Mouse (Mus musculus) bone marrow, adult 2 months (tissue): ENCODE data around the gene Cbfa2t2. TPM values are rescaled to one million over a fixed set of nuclear protein-coding genes. Genes with fewer than 3 reads are reported as not detected.

ENCODE experiments used
- H3K27ac ChIP-seq: fragments of 200-500 bp; 2 replicates; pipeline ENCODE4 v1.5.1; 2012; ENCODE audit warnings: low read depth, mild to moderate bottlenecking, control low read depth, inconsistent platforms, low read length; ENCODE audit not compliant: control insufficient read depth, poor library complexity, insufficient read depth
- H3K4me1 ChIP-seq: fragments of 200-500 bp; 2 replicates; pipeline ENCODE4 v1.6.1; 2011; ENCODE audit warnings: low read length; ENCODE audit not compliant: control insufficient read depth, insufficient read depth
- H3K4me3 ChIP-seq: fragments of 200-500 bp; replicated peaks from 2 replicates; pipeline ENCODE3; 2011; ENCODE audit warnings: mild to moderate bottlenecking, low read depth, low read length, control low read depth; ENCODE audit not compliant: control insufficient read depth
- CTCF ChIP-seq: fragments of 200-500 bp; IDR thresholded peaks from 2 replicates; pipeline ENCODE4 v1.5.1; 2011; ENCODE audit warnings: low read length, control low read depth; ENCODE audit not compliant: control insufficient read depth, insufficient read depth
- POLR2A ChIP-seq: fragments of 200-500 bp; IDR thresholded peaks from 2 replicates; pipeline ENCODE4 v1.6.1; 2011; ENCODE audit warnings: low read depth, mild to moderate bottlenecking, control low read depth, low read length, borderline replicate concordance; ENCODE audit not compliant: control insufficient read depth
- WGBS: fragments of 180-500 bp; shearing (Covaris S2); methylation state at CpG from one replicate; pipeline ENCODE4 v1.1.7; 2018; 5-methylcytosine and 5-hydroxymethylcytosine counted together
- polyA plus RNA-seq: library from polyadenylated mRNA; stranded (reverse); fragments of >200 nt; gene quantifications from 2 replicates; pipeline ENCODE4 v1.2.4, GENCODE M21; 2011; ENCODE audit warnings: low replicate concordance; ENCODE audit not compliant: missing spikeins, insufficient read depth, insufficient read length

The Cbfa2t2 gene
- polyA plus RNA-seq, 1 experiment: 16.4 TPM

GRCm38 (mm10) chr2:154452951-154453350 lies 16.7 kb downstream of the Cbfa2t2 start:
- TF ChIP-seq CTCF (no peak), POLR2A (no peak)
- Histone ChIP-seq H3K27ac (no peak overlapping the region), H3K4me3 (no peak overlapping the region), H3K4me1 (no peaks in the 10 kb centered on the region; the same call in 1 of the 2 replicates)
- 93% methylated on average over 2 of the region's 2 CpGs for WGBS

- WGBS: 65% methylated on average over 1 of the region's 1 CpGs
These were observed 17.8 kb downstream of the Cbfa2t2 start for GRCm38 (mm10) chr2:154454099-154454498.

GRCm38 (mm10) chr2:154454605-154455004 lies 18.3 kb downstream of the Cbfa2t2 start:
- H3K4me3 ChIP-seq: no peak overlapping the region
- H3K27ac ChIP-seq: no peak overlapping the region
- TF ChIP-seq POLR2A (no peak), CTCF (no peak)
- H3K4me1 ChIP-seq: no peaks in the 10 kb centered on the region; the same call in 1 of the 2 replicates
- 86% methylated on average over 3 of the region's 3 CpGs for WGBS

More at GRCm38 (mm10) chr2:154454099-154454498, 17.8 kb downstream of the Cbfa2t2 start:
- H3K4me1 ChIP-seq: no peaks in the 10 kb centered on the region; the same call in 1 of the 2 replicates
- H3K4me3 ChIP-seq: no peak overlapping the region
- no peak overlapping the region for H3K27ac ChIP-seq
- TF ChIP-seq CTCF (no peak), POLR2A (no peak)

GRCm38 (mm10) chr2:154455776-154456175 lies 19.5 kb downstream of the Cbfa2t2 start:
- Histone ChIP-seq H3K27ac (no peak overlapping the region), H3K4me3 (no peak overlapping the region), H3K4me1 (no peaks in the 10 kb centered on the region; the same call in none of the 2 replicates)
- WGBS: 50% methylated on average over 5 of the region's 5 CpGs
- TF ChIP-seq POLR2A: no peak
- no peak for TF ChIP-seq CTCF

- H3K27ac ChIP-seq: no peak overlapping the region
- no peak overlapping the region for H3K4me3 ChIP-seq
- no peaks in the 10 kb centered on the region; the same call in none of the 2 replicates for H3K4me1 ChIP-seq
- no peak for TF ChIP-seq POLR2A
- no peak for TF ChIP-seq CTCF
These were observed 20.3 kb downstream of the Cbfa2t2 start for GRCm38 (mm10) chr2:154456621-154457020.

- H3K4me3 ChIP-seq: no peak overlapping the region
- no peak overlapping the region for H3K27ac ChIP-seq
- H3K4me1 ChIP-seq: no peaks in the 10 kb centered on the region; the same call in none of the 2 replicates
- no peak for TF ChIP-seq POLR2A
- TF ChIP-seq CTCF: no peak
- 48% methylated on average over 2 of the region's 2 CpGs for WGBS
These were observed 23.0 kb downstream of the Cbfa2t2 start for GRCm38 (mm10) chr2:154459262-154459661.

- Histone ChIP-seq H3K27ac (no peak overlapping the region), H3K4me3 (no peak overlapping the region), H3K4me1 (no peaks in the 10 kb centered on the region; the same call in none of the 2 replicates)
- no peak for TF ChIP-seq CTCF
- TF ChIP-seq POLR2A: no peak
- WGBS: 63% methylated on average over 4 of the region's 4 CpGs
These were observed 23.6 kb downstream of the Cbfa2t2 start for GRCm38 (mm10) chr2:154459851-154460250.

GRCm38 (mm10) chr2:154463621-154464198 lies 27.4 kb downstream of the Cbfa2t2 start:
- 47% methylated on average over 11 of the region's 11 CpGs for WGBS
- H3K27ac ChIP-seq: no peak overlapping the region
- TF ChIP-seq CTCF (no peak), POLR2A (no peak)
- no peaks in the 10 kb centered on the region; the same call in 1 of the 2 replicates for H3K4me1 ChIP-seq
- H3K4me3 ChIP-seq: no peak overlapping the region

- TF ChIP-seq POLR2A: no peak
- no peak for TF ChIP-seq CTCF
- 92% methylated on average over 1 of the region's 1 CpGs for WGBS
- no peaks in the 10 kb centered on the region; the same call in 1 of the 2 replicates for H3K4me1 ChIP-seq
These were observed 29.6 kb downstream of the Cbfa2t2 start for GRCm38 (mm10) chr2:154465914-154466335.

GRCm38 (mm10) chr2:154467139-154467538 lies 30.9 kb downstream of the Cbfa2t2 start:
- 83% methylated on average over 5 of the region's 5 CpGs for WGBS
- H3K27ac ChIP-seq: no peak overlapping the region
- no peaks in the 10 kb centered on the region; the same call in 1 of the 2 replicates for H3K4me1 ChIP-seq
- TF ChIP-seq POLR2A (no peak), CTCF (no peak)
- H3K4me3 ChIP-seq: no peak overlapping the region

More at GRCm38 (mm10) chr2:154465914-154466335, 29.6 kb downstream of the Cbfa2t2 start:
- no peak overlapping the region for H3K27ac ChIP-seq
- no peak overlapping the region for H3K4me3 ChIP-seq
